Mouse (Mus musculus) cerebellum, postnatal 36 days (tissue): ENCODE results near the gene Cyp1a1.
"Not testable (repeated sequence)": the region's sequence is repeated elsewhere in the genome, so short reads cannot be mapped to it uniquely, and the experiment has no call there.

Source experiments
- DNase-seq, 2 experiments: peaks; one replicate each; pipeline ENCODE4 v3.0.0; 2021 to 2022; ENCODE audit warnings: mixed read lengths in 2 of 2

Cyp1a1 gene

GRCm38 (mm10) chr9:57706496-57706895, 18.8 kb downstream of the Cyp1a1 start:
- no peak for DNase-seq

- peak; percentile 81 to 87 for DNase-seq
These were observed 20.5 kb downstream of the Cyp1a1 start, which contains the start of gene Edc3 for GRCm38 (mm10) chr9:57708068-57708719. TSS of gene Edc3 (plus strand) at chr9:57708540.

GRCm38 (mm10) chr9:57708720-57709274, 21.1 kb downstream of the Cyp1a1 start:
- DNase-seq, result peak; percentile 52 to 53

- not testable (repeated sequence) for DNase-seq
These were observed 22.5 kb downstream of the Cyp1a1 start for GRCm38 (mm10) chr9:57710214-57710613.

- no peak for DNase-seq
These were observed 24.5 kb downstream of the Cyp1a1 start for GRCm38 (mm10) chr9:57712194-57712593.

- peak; percentile 66 to 67 for DNase-seq
These were observed 30.7 kb downstream of the Cyp1a1 start for GRCm38 (mm10) chr9:57718408-57718807.

- no peak for DNase-seq
These were observed 33.0 kb downstream of the Cyp1a1 start for GRCm38 (mm10) chr9:57720736-57721135.

GRCm38 (mm10) chr9:57722371-57722770, 34.6 kb downstream of the Cyp1a1 start:
- DNase-seq, result no peak

- peak; percentile 62 to 65 for DNase-seq
These were observed 35.6 kb downstream of the Cyp1a1 start for GRCm38 (mm10) chr9:57723315-57723715.

- no peak for DNase-seq
These were observed 36.1 kb downstream of the Cyp1a1 start for GRCm38 (mm10) chr9:57723796-57724195.

- DNase-seq, result no peak
These were observed 37.0 kb downstream of the Cyp1a1 start for GRCm38 (mm10) chr9:57724701-57725100.

GRCm38 (mm10) chr9:57728312-57728711, 40.6 kb downstream of the Cyp1a1 start:
- peak; percentile 54 to 57 for DNase-seq

- DNase-seq, result no peak
These were observed 45.9 kb downstream of the Cyp1a1 start for GRCm38 (mm10) chr9:57733606-57734005.

- DNase-seq, result no peak
These were observed 52.1 kb downstream of the Cyp1a1 start for GRCm38 (mm10) chr9:57739863-57740262.

GRCm38 (mm10) chr9:57744462-57745091, 56.8 kb downstream of the Cyp1a1 start:
- peak; percentile 53 to 66 for DNase-seq

GRCm38 (mm10) chr9:57747067-57747466, 59.3 kb downstream of the Cyp1a1 start:
- no peak for DNase-seq

GRCm38 (mm10) chr9:57748137-57748536, 60.4 kb downstream of the Cyp1a1 start:
- peak; percentile 76 for DNase-seq

- DNase-seq, result no peak
These were observed 61.1 kb downstream of the Cyp1a1 start for GRCm38 (mm10) chr9:57748831-57749230.

- DNase-seq, result no peak
These were observed 63.2 kb downstream of the Cyp1a1 start for GRCm38 (mm10) chr9:57750901-57751300.
